10 mouse cellular contexts compared by ENCODE assay signal in the genomic region with DNA sequence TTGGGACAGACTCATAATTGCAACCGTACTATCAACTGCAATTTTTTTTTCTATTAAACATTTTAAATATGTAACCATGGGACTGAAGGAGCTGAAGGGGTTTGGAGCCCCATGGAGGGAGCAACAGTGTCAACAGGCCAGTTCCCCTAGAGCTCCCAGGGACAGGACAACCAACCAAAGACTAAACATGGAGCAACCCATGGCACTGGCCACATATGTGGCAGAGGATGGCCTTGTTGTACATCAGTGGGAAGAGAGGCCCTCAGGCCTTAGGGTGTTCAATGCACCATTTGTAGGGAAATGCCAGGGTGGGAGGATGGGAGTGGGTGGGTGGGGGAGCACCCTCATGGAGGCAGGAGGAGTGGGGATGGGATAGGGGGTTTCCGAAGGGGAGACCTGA. TPM values are rescaled to one million over a fixed set of nuclear protein-coding genes. Genes with fewer than 3 reads are reported as not detected.
DNase-seq lines count a peak whose midpoint lies in the region; ATAC-seq and TF ChIP-seq lines count a peak whose summit lies in the region.
"Had no signal": no experiment of that assay in that cellular context is flagged by ENCODE, and none has a peak within 500 bp of the region (broad histone marks: within the 10 kb centered on the region; RNA-seq: fewer than 3 reads in every experiment).

No protein-coding gene starts in this region.

- no peak for ATAC-seq in liver, embryonic 11.5 days (replicated peaks; ENCODE audit: low FRiP score)
- no peak for ATAC-seq in forebrain, embryonic 11.5 days (replicated peaks; ENCODE audit: low FRiP score)
- ATAC-seq in limb, embryonic 11.5 days (ENCODE audit: insufficient number of reproducible peaks, low FRiP score, low TSS enrichment, low read depth), result no peak
- no peak for ATAC-seq in neural tube, embryonic 15.5 days (ENCODE audit: low FRiP score)

- H3K9me3 ChIP-seq in liver, embryonic 11.5 days (ENCODE audit: control insufficient read depth, low read length), result no peaks in the 10 kb centered on the region
- H3K9me3 ChIP-seq in forebrain, embryonic 11.5 days (ENCODE audit: control insufficient read depth, low read length), result no peaks in the 10 kb centered on the region
- H3K9me3 ChIP-seq in limb, embryonic 11.5 days (ENCODE audit: control insufficient read depth, low read length), result no peaks in the 10 kb centered on the region
- H3K9me3 ChIP-seq in neural tube, embryonic 15.5 days (replicated peaks), result no peaks in the 10 kb centered on the region

- no peak for TF ChIP-seq POLR2A in cerebellum, adult 2 months (IDR thresholded peaks at IDR 0.05; ENCODE audit: borderline replicate concordance, insufficient read depth, low read length)

- H3K36me3 ChIP-seq in liver, embryonic 11.5 days (ENCODE audit: control insufficient read depth, insufficient read depth, low read length), result peaks cover 6% of the 10 kb centered on the region; the same call in 1 of the 2 replicates
- peaks cover 3% of the 10 kb centered on the region; the same call in 1 of the 2 replicates for H3K36me3 ChIP-seq in forebrain, embryonic 11.5 days (ENCODE audit: control insufficient read depth, insufficient read depth, low read length)
- peaks cover 3% of the 10 kb centered on the region; the same call in 1 of the 2 replicates for H3K36me3 ChIP-seq in limb, embryonic 11.5 days (ENCODE audit: control insufficient read depth, insufficient read depth, low read length)
- H3K36me3 ChIP-seq in neural tube, embryonic 15.5 days, result peaks cover 13% of the 10 kb centered on the region

- TF ChIP-seq CTCF in cerebellum, adult 2 months (IDR thresholded peaks at IDR 0.05; ENCODE audit: borderline replicate concordance, insufficient read depth, low read depth, low read length), result no peak

- no peak for DNase-seq in liver, embryonic 11.5 days (ENCODE audit: low spot score)
- no peak for DNase-seq in liver
- no peak for DNase-seq in forebrain, embryonic 11.5 days (ENCODE audit: low spot score)
- no peak for DNase-seq in limb, embryonic 11.5 days (ENCODE audit: low spot score)
- DNase-seq in layer of hippocampus, postnatal 36 days, result no peak
- no peak for DNase-seq in cerebellum, adult 2 months
- no peak for DNase-seq in testis, postnatal 10 days (ENCODE audit: low spot score)
- DNase-seq: adrenal gland, adult 2 months had no signal

- peak overlapping the region; percentile 61 for H3K9ac ChIP-seq in liver, embryonic 11.5 days (ENCODE audit: low read depth, low read length)
- H3K9ac ChIP-seq in forebrain, embryonic 11.5 days (ENCODE audit: low read length), result no peak overlapping the region
- H3K9ac ChIP-seq in limb, embryonic 11.5 days (ENCODE audit: low read length), result no peak overlapping the region
- H3K9ac ChIP-seq in neural tube, embryonic 15.5 days (replicated peaks), result no peak overlapping the region

- H3K4me2 ChIP-seq in liver, embryonic 11.5 days, result peak overlapping the region; percentile 63
- peak overlapping the region; percentile 49 for H3K4me2 ChIP-seq in forebrain, embryonic 11.5 days (ENCODE audit: low read depth, low read length, severe bottlenecking)
- H3K4me2 ChIP-seq in limb, embryonic 11.5 days (ENCODE audit: low read depth, severe bottlenecking), result peak overlapping the region; percentile 15; the same call in 1 of the 2 replicates
- peak overlapping the region; percentile 79 for H3K4me2 ChIP-seq in neural tube, embryonic 15.5 days

- no peaks in the 10 kb centered on the region for H3K27me3 ChIP-seq in liver, embryonic 11.5 days (replicated peaks; ENCODE audit: control insufficient read depth, insufficient read depth, low read length)
- no peaks in the 10 kb centered on the region for H3K27me3 ChIP-seq in forebrain, embryonic 11.5 days (ENCODE audit: control insufficient read depth, insufficient read depth, low read length)
- no peaks in the 10 kb centered on the region for H3K27me3 ChIP-seq in limb, embryonic 11.5 days (ENCODE audit: control insufficient read depth, insufficient read depth, low read length)
- H3K27me3 ChIP-seq in neural tube, embryonic 15.5 days (replicated peaks), result no peaks in the 10 kb centered on the region
- H3K27me3 ChIP-seq in cerebellum, adult 2 months (ENCODE audit: control insufficient read depth, insufficient read depth, low read length), result no peaks in the 10 kb centered on the region

- H3K4me1 ChIP-seq in liver, embryonic 11.5 days (replicated peaks; ENCODE audit: control insufficient read depth, insufficient read depth, low read length), result peaks cover 15% of the 10 kb centered on the region
- 0 out of 2 replicates have a peak, but pooled peaks cover 6% of the 10 kb centered on the region for H3K4me1 ChIP-seq in forebrain, embryonic 11.5 days (replicated peaks; ENCODE audit: control insufficient read depth, insufficient read depth, low read length)
- peaks cover 7% of the 10 kb centered on the region; the same call in 1 of the 2 replicates for H3K4me1 ChIP-seq in limb, embryonic 11.5 days (ENCODE audit: control insufficient read depth, insufficient read depth, low read length)
- H3K4me1 ChIP-seq in neural tube, embryonic 15.5 days, result peaks cover 23% of the 10 kb centered on the region
- 0 out of 2 replicates have a peak, but pooled peaks cover 3% of the 10 kb centered on the region for H3K4me1 ChIP-seq in cerebellum, adult 2 months (ENCODE audit: control insufficient read depth, insufficient read depth, low read length)

- 88% methylated on average over 2 of the region's 2 CpGs for WGBS in liver, embryonic 11.5 days
- WGBS in forebrain, embryonic 11.5 days, result 92% methylated on average over 2 of the region's 2 CpGs
- 93% methylated on average over 2 of the region's 2 CpGs for WGBS in limb, embryonic 11.5 days
- WGBS in neural tube, embryonic 15.5 days, result 95% methylated on average over 2 of the region's 2 CpGs
- 91% methylated on average over 2 of the region's 2 CpGs for WGBS in cerebellum, adult 2 months

- no peak overlapping the region for H3K27ac ChIP-seq in liver, embryonic 11.5 days (ENCODE audit: low read depth, low read length)
- no peak overlapping the region for H3K27ac ChIP-seq in forebrain, embryonic 11.5 days (ENCODE audit: low read depth, low read length)
- H3K27ac ChIP-seq in limb, embryonic 11.5 days (replicated peaks; ENCODE audit: low read depth, low read length), result no peak overlapping the region
- H3K27ac ChIP-seq in neural tube, embryonic 15.5 days (replicated peaks), result no peak overlapping the region
- H3K27ac ChIP-seq in cerebellum, adult 2 months (ENCODE audit: insufficient read depth, low read length), result no peak overlapping the region

- H3K4me3 ChIP-seq in liver, embryonic 11.5 days (ENCODE audit: low read depth, low read length), result peak overlapping the region; percentile 82
- H3K4me3 ChIP-seq in forebrain, embryonic 11.5 days (ENCODE audit: low read depth, low read length), result peak overlapping the region; percentile 88; the same call in 1 of the 2 replicates
- no peak overlapping the region for H3K4me3 ChIP-seq in limb, embryonic 11.5 days (ENCODE audit: low read depth, low read length)
- peak overlapping the region; percentile 96; the same call in 1 of the 2 replicates for H3K4me3 ChIP-seq in neural tube, embryonic 15.5 days (replicated peaks)
- H3K4me3 ChIP-seq in cerebellum, adult 2 months (replicated peaks; ENCODE audit: insufficient read depth, low read depth, low read length), result no peak overlapping the region

RNA-seq across cellular contexts. Expression of gene Cct8, which starts 1.1 kb away (rescaled TPM):
- polyA plus RNA-seq in liver, embryonic 11.5 days (2014; fragmentation: Nextera tagmentation; extraction: Ambion mirVana), result 614 and 690 TPM in 2 replicates
- polyA plus RNA-seq in forebrain, embryonic 11.5 days (2014; fragmentation: Nextera tagmentation; extraction: Ambion mirVana), result 606 and 643 TPM in 2 replicates
- 673 and 691 TPM in 2 replicates for polyA plus RNA-seq in limb, embryonic 11.5 days (2014; fragmentation: Nextera tagmentation; extraction: Ambion mirVana)
- polyA plus RNA-seq in neural tube, embryonic 15.5 days (2015; fragmentation: Nextera tagmentation; extraction: Ambion mirVana), result 379 and 417 TPM in 2 replicates
- 100 to 1,000 TPM; 171 to 186 TPM for total RNA-seq in layer of hippocampus, postnatal 36 days (2021)
- 155 and 158 TPM in 2 replicates for polyA plus RNA-seq in cerebellum, adult 2 months (2012; rRNA removed)

RNA-seq across cellular contexts. Expression of gene Usp16, which starts 42.2 kb away (rescaled TPM):
- polyA plus RNA-seq in liver, embryonic 11.5 days (2014; fragmentation: Nextera tagmentation; extraction: Ambion mirVana), result 37.4 and 42.7 TPM in 2 replicates
- 43.8 and 45.7 TPM in 2 replicates for polyA plus RNA-seq in forebrain, embryonic 11.5 days (2014; fragmentation: Nextera tagmentation; extraction: Ambion mirVana)
- 46.4 and 50.6 TPM in 2 replicates for polyA plus RNA-seq in limb, embryonic 11.5 days (2014; fragmentation: Nextera tagmentation; extraction: Ambion mirVana)
- 47.8 and 48.8 TPM in 2 replicates for polyA plus RNA-seq in neural tube, embryonic 15.5 days (2015; fragmentation: Nextera tagmentation; extraction: Ambion mirVana)
- total RNA-seq in layer of hippocampus, postnatal 36 days (2021), result 10 to 100 TPM; 42.0 to 47.6 TPM
- 65.5 and 71.5 TPM in 2 replicates for polyA plus RNA-seq in cerebellum, adult 2 months (2012; rRNA removed)

RNA-seq across cellular contexts. Expression of gene Rwdd2b, which starts 56.4 kb away (rescaled TPM):
- 12.2 and 12.6 TPM in 2 replicates for polyA plus RNA-seq in liver, embryonic 11.5 days (2014; fragmentation: Nextera tagmentation; extraction: Ambion mirVana)
- 9.6 and 10.3 TPM in 2 replicates for polyA plus RNA-seq in forebrain, embryonic 11.5 days (2014; fragmentation: Nextera tagmentation; extraction: Ambion mirVana)
- polyA plus RNA-seq in limb, embryonic 11.5 days (2014; fragmentation: Nextera tagmentation; extraction: Ambion mirVana), result 9.3 and 9.4 TPM in 2 replicates
- 16.5 and 16.7 TPM in 2 replicates for polyA plus RNA-seq in neural tube, embryonic 15.5 days (2015; fragmentation: Nextera tagmentation; extraction: Ambion mirVana)
- total RNA-seq in layer of hippocampus, postnatal 36 days (2021), result 10 to 100 TPM in 1 of 2 experiments, 1 to 10 TPM in 1; 9.1 to 10.3 TPM
- 10.2 and 11.5 TPM in 2 replicates for polyA plus RNA-seq in cerebellum, adult 2 months (2012; rRNA removed)

RNA-seq across cellular contexts. Expression of gene Map3k7cl, which starts 56.4 kb away (rescaled TPM):
- not detected in 2 replicates for polyA plus RNA-seq in liver, embryonic 11.5 days (2014; fragmentation: Nextera tagmentation; extraction: Ambion mirVana)
- polyA plus RNA-seq in forebrain, embryonic 11.5 days (2014; fragmentation: Nextera tagmentation; extraction: Ambion mirVana), result 0.15 TPM in 1 of 2 replicates, not detected in the other
- polyA plus RNA-seq in limb, embryonic 11.5 days (2014; fragmentation: Nextera tagmentation; extraction: Ambion mirVana), result not detected in 2 replicates
- 0.12 and 0.50 TPM in 2 replicates for polyA plus RNA-seq in neural tube, embryonic 15.5 days (2015; fragmentation: Nextera tagmentation; extraction: Ambion mirVana)
- under 1 TPM; 0.27 to 0.83 TPM for total RNA-seq in layer of hippocampus, postnatal 36 days (2021)
- 0.98 and 1.00 TPM in 2 replicates for polyA plus RNA-seq in cerebellum, adult 2 months (2012; rRNA removed)
- total RNA-seq: megakaryocyte-erythroid progenitor cell, adult 5-6 weeks had no signal

Comparison
In these comparisons a context has a peak if more than half of its experiments do, and no peak if none do; other contexts are left out.
1. H3K4me2 ChIP-seq: peak in every context shown above with its lines; median percentile 79 in neural tube, embryonic 15.5 days; 63 in liver, embryonic 11.5 days; 49 in forebrain, embryonic 11.5 days; 15 in limb, embryonic 11.5 days.
2. H3K4me3 ChIP-seq: peak in liver, embryonic 11.5 days (single experiment), forebrain, embryonic 11.5 days (single experiment) and neural tube, embryonic 15.5 days (single experiment); none in limb, embryonic 11.5 days (single experiment) and cerebellum, adult 2 months (single experiment).